In the genomic region with DNA sequence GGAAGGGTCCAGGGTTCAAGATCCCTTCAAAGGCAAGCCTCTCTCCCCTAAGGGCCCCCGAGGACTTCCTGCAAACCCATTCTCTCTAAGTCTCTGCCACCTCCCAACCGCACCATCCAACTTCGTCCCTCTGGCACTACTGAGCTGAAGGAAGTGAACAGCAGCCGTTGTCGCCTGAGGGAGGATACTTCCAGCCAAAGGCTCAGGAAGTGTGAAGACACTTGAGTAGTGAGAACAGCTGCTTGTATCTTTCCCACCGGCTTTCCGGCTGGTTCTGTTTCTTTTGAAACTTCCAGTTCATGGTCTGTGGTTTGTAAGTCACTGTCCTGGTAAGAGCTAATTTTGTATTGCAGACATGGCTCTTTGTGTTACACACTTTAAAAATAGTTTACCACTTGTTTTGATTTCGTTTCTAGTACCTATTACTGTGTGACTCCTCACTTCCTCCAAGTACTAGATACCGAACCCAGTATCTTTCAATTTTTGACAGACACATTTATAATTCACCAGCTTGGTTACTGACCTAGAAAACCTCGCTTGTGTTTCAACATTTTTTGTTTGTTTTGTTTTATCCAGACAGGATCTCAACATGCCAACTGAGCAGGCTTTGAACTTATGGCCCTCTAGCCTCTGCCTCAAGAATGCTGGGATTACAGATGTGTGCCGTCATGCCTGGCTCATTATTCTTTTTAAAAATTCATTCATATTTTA, we compare ENCODE assay signal across 9 mouse cellular contexts. TPM values are rescaled to one million over a fixed set of nuclear protein-coding genes. Genes with fewer than 3 reads are reported as not detected.
DNase-seq lines count a peak whose midpoint lies in the region; ATAC-seq lines count a peak whose summit lies in the region.
"Had no signal": no experiment of that assay in that cellular context is flagged by ENCODE, and none has a peak within 500 bp of the region (broad histone marks: within the 10 kb centered on the region; RNA-seq: fewer than 3 reads in every experiment).

No protein-coding gene starts in this region.

- H3K4me3 ChIP-seq in kidney, embryonic 15.5 days (replicated peaks) = no peak overlapping the region
- H3K4me3 ChIP-seq in forebrain, embryonic 12.5 days (replicated peaks) = no peak overlapping the region

- no peak overlapping the region for H3K9ac ChIP-seq in kidney, embryonic 15.5 days
- no peak overlapping the region for H3K9ac ChIP-seq in forebrain, embryonic 12.5 days

- H3K4me1 ChIP-seq in kidney, embryonic 15.5 days = 0 out of 2 replicates have a peak, but pooled peaks cover 9% of the 10 kb centered on the region
- no peaks in the 10 kb centered on the region; the same call in 1 of the 2 replicates for H3K4me1 ChIP-seq in forebrain, embryonic 12.5 days

- H3K27me3 ChIP-seq in kidney, embryonic 15.5 days = no peaks in the 10 kb centered on the region
- no peaks in the 10 kb centered on the region for H3K27me3 ChIP-seq in forebrain, embryonic 12.5 days

- no peak for ATAC-seq in kidney, embryonic 15.5 days (replicated peaks; ENCODE audit: low FRiP score)
- ATAC-seq in forebrain, embryonic 12.5 days (ENCODE audit: low FRiP score) = no peak

- H3K27ac ChIP-seq in kidney, embryonic 15.5 days = no peak overlapping the region
- no peak overlapping the region for H3K27ac ChIP-seq in forebrain, embryonic 12.5 days

- no peaks in the 10 kb centered on the region for H3K9me3 ChIP-seq in kidney, embryonic 15.5 days (replicated peaks)
- no peaks in the 10 kb centered on the region for H3K9me3 ChIP-seq in forebrain, embryonic 12.5 days

- 34% methylated on average over 11 of the region's 11 CpGs for WGBS in kidney, embryonic 15.5 days
- 55% methylated on average over 11 of the region's 11 CpGs for WGBS in forebrain, embryonic 12.5 days

- H3K36me3 ChIP-seq in kidney, embryonic 15.5 days = no peaks in the 10 kb centered on the region
- H3K36me3 ChIP-seq in forebrain, embryonic 12.5 days (replicated peaks) = no peaks in the 10 kb centered on the region

- DNase-seq in kidney, postnatal 14 days = peak; percentile 11
- peak; percentile 33 for DNase-seq in T-cell, adult 2 months (ENCODE audit: low spot score)
- peak; percentile 46 to 56 for DNase-seq in left cerebral cortex, adult 18-20 months (ENCODE audit: low spot score in 2 of 2)
- DNase-seq in right cerebral cortex, postnatal 14 days = peak; percentile 45
- DNase-seq in adipocyte (ENCODE audit: low spot score) = no peak
- no peak for DNase-seq in cerebellum, adult 11 months
- DNase-seq: cerebellum, postnatal 25 days had no signal

- H3K4me2 ChIP-seq in kidney, embryonic 15.5 days = no peak overlapping the region
- no peak overlapping the region for H3K4me2 ChIP-seq in forebrain, embryonic 12.5 days

RNA-seq across cellular contexts. Expression of a gene that starts 35.9 kb away (rescaled TPM):
- polyA plus RNA-seq in kidney, embryonic 15.5 days (2015; fragmentation: Nextera tagmentation; extraction: Ambion mirVana) = 48.5 and 54.7 TPM in 2 replicates
- 10 to 100 TPM; 94.3 to 95.0 TPM for total RNA-seq in left cerebral cortex, adult 18-20 months (2021)
- 74.4 and 74.8 TPM in 2 replicates for polyA plus RNA-seq in forebrain, embryonic 12.5 days (2016; fragmentation: Nextera tagmentation; extraction: Ambion mirVana)

RNA-seq across cellular contexts. Expression of a gene that starts 36.2 kb away (rescaled TPM):
- 31.5 and 33.1 TPM in 2 replicates for polyA plus RNA-seq in kidney, embryonic 15.5 days (2015; fragmentation: Nextera tagmentation; extraction: Ambion mirVana)
- total RNA-seq in left cerebral cortex, adult 18-20 months (2021) = 10 to 100 TPM; 77.0 to 77.5 TPM
- 264 and 272 TPM in 2 replicates for polyA plus RNA-seq in forebrain, embryonic 12.5 days (2016; fragmentation: Nextera tagmentation; extraction: Ambion mirVana)

Comparison
In these comparisons a context has a peak if more than half of its experiments do, and no peak if none do; other contexts are left out.
1. DNase-seq: peak in kidney, postnatal 14 days (single experiment), T-cell, adult 2 months (single experiment), left cerebral cortex, adult 18-20 months (2 of 2) and right cerebral cortex, postnatal 14 days (single experiment); none in adipocyte (single experiment) and cerebellum, adult 11 months (single experiment).